Mouse (Mus musculus): Measurements from ENCODE around the gene Fam107b.

GRCm38 (mm10) chr2:3633137-3633536, 62.8 kb downstream of the Fam107b start:
- no peak for TF ChIP-seq CTCF (IDR thresholded peaks at IDR 0.05; ENCODE audit: extremely low read depth, insufficient read depth, insufficient read length, insufficient replicate concordance)
- no peak for TF ChIP-seq POLR2A (IDR thresholded peaks at IDR 0.05; ENCODE audit: low read depth, low read length)
